Mouse (Mus musculus): ENCODE data around the gene Chst3. TPM values are rescaled to one million over a fixed set of nuclear protein-coding genes. Genes with fewer than 3 reads are reported as not detected.
"Not testable (repeated sequence)": the region's sequence is repeated elsewhere in the genome, so short reads cannot be mapped to it uniquely, and the experiment has no call there.

The Chst3 gene
- polyA plus RNA-seq, 1 experiment from 2014 or later, result 1.5 TPM

GRCm38 (mm10) chr10:60162973-60163255 is 56.1 kb downstream of the Chst3 start:
- DNase-seq (ENCODE audit: low spot score) (no peak), ATAC-seq (ENCODE audit: low FRiP score) (no peak)

GRCm38 (mm10) chr10:60162184-60162972 is 56.7 kb downstream of the Chst3 start:
- H3K4me1 ChIP-seq (replicated peaks; ENCODE audit: control insufficient read depth, insufficient read depth, low read length); H3K27me3 ChIP-seq (ENCODE audit: control insufficient read depth, insufficient read depth, low read length); H3K36me3 ChIP-seq (ENCODE audit: control insufficient read depth, insufficient read depth, low read length); H3K4me3 ChIP-seq (ENCODE audit: low read depth, low read length); H3K9me3 ChIP-seq (ENCODE audit: control insufficient read depth, low read length); H3K4me2 ChIP-seq (replicated peaks; ENCODE audit: low read depth, low read length); DNase-seq (ENCODE audit: low spot score); ATAC-seq (ENCODE audit: low FRiP score); H3K9ac ChIP-seq (ENCODE audit: low read depth, low read length); H3K27ac ChIP-seq (ENCODE audit: low read depth, low read length): not testable (repeated sequence)
- 76% methylated on average over 8 of the region's 8 CpGs for WGBS

More at GRCm38 (mm10) chr10:60162973-60163255, 56.1 kb downstream of the Chst3 start:
- Histone ChIP-seq H3K4me3 (ENCODE audit: low read depth, low read length) (no peak overlapping the region), H3K9me3 (ENCODE audit: control insufficient read depth, low read length) (no peaks in the 10 kb centered on the region), H3K36me3 (ENCODE audit: control insufficient read depth, insufficient read depth, low read length) (no peaks in the 10 kb centered on the region), H3K27ac (ENCODE audit: low read depth, low read length) (no peak overlapping the region), H3K4me1 (replicated peaks; ENCODE audit: control insufficient read depth, insufficient read depth, low read length) (no peaks in the 10 kb centered on the region), H3K4me2 (replicated peaks; ENCODE audit: low read depth, low read length) (no peak overlapping the region), H3K9ac (ENCODE audit: low read depth, low read length) (no peak overlapping the region), H3K27me3 (ENCODE audit: control insufficient read depth, insufficient read depth, low read length) (no peaks in the 10 kb centered on the region)
- 95% methylated on average over 6 of the region's 6 CpGs for WGBS

- WGBS, result 72% methylated on average over 3 of the region's 3 CpGs
- H3K9me3 ChIP-seq (ENCODE audit: control insufficient read depth, low read length); ATAC-seq (ENCODE audit: low FRiP score): not testable (repeated sequence)
Observed at GRCm38 (mm10) chr10:60161397-60161796, 57.7 kb downstream of the Chst3 start.

GRCm38 (mm10) chr10:60158144-60158543 is 60.9 kb downstream of the Chst3 start:
- H3K4me1 ChIP-seq (replicated peaks; ENCODE audit: control insufficient read depth, insufficient read depth, low read length), result no peaks in the 10 kb centered on the region
- no peaks in the 10 kb centered on the region for H3K27me3 ChIP-seq (ENCODE audit: control insufficient read depth, insufficient read depth, low read length)
- 90% methylated on average over 3 of the region's 3 CpGs for WGBS
- H3K9me3 ChIP-seq (ENCODE audit: control insufficient read depth, low read length), result no peaks in the 10 kb centered on the region
- no peak overlapping the region for H3K4me2 ChIP-seq (replicated peaks; ENCODE audit: low read depth, low read length)
- no peak for ATAC-seq (ENCODE audit: low FRiP score)
- H3K9ac ChIP-seq (ENCODE audit: low read depth, low read length), result no peak overlapping the region
- no peaks in the 10 kb centered on the region for H3K36me3 ChIP-seq (ENCODE audit: control insufficient read depth, insufficient read depth, low read length)
- DNase-seq (ENCODE audit: low spot score), result no peak
- H3K4me3 ChIP-seq (ENCODE audit: low read depth, low read length), result no peak overlapping the region
- no peak overlapping the region for H3K27ac ChIP-seq (ENCODE audit: low read depth, low read length)

More at GRCm38 (mm10) chr10:60161397-60161796, 57.7 kb downstream of the Chst3 start:
- H3K27me3 ChIP-seq (ENCODE audit: control insufficient read depth, insufficient read depth, low read length); H3K9ac ChIP-seq (ENCODE audit: low read depth, low read length); H3K4me1 ChIP-seq (replicated peaks; ENCODE audit: control insufficient read depth, insufficient read depth, low read length); H3K4me2 ChIP-seq (replicated peaks; ENCODE audit: low read depth, low read length); DNase-seq (ENCODE audit: low spot score); H3K36me3 ChIP-seq (ENCODE audit: control insufficient read depth, insufficient read depth, low read length); H3K4me3 ChIP-seq (ENCODE audit: low read depth, low read length); H3K27ac ChIP-seq (ENCODE audit: low read depth, low read length): not testable (repeated sequence)

GRCm38 (mm10) chr10:60156016-60156415 is 63.0 kb downstream of the Chst3 start:
- ATAC-seq (ENCODE audit: low FRiP score) (no peak), DNase-seq (ENCODE audit: low spot score) (no peak)
- no peak overlapping the region for H3K4me2 ChIP-seq (replicated peaks; ENCODE audit: low read depth, low read length)
- H3K4me3 ChIP-seq (ENCODE audit: low read depth, low read length), result no peak overlapping the region
- H3K9ac ChIP-seq (ENCODE audit: low read depth, low read length), result no peak overlapping the region
- H3K4me1 ChIP-seq (replicated peaks; ENCODE audit: control insufficient read depth, insufficient read depth, low read length), result no peaks in the 10 kb centered on the region
- no peaks in the 10 kb centered on the region for H3K9me3 ChIP-seq (ENCODE audit: control insufficient read depth, low read length)
- no peaks in the 10 kb centered on the region for H3K27me3 ChIP-seq (ENCODE audit: control insufficient read depth, insufficient read depth, low read length)
- no peaks in the 10 kb centered on the region for H3K36me3 ChIP-seq (ENCODE audit: control insufficient read depth, insufficient read depth, low read length)
- H3K27ac ChIP-seq (ENCODE audit: low read depth, low read length), result no peak overlapping the region

GRCm38 (mm10) chr10:60151107-60151663 is 67.9 kb downstream of the Chst3 start:
- ATAC-seq (ENCODE audit: low FRiP score) (no peak), DNase-seq (ENCODE audit: low spot score) (no peak)
- no peaks in the 10 kb centered on the region for H3K27me3 ChIP-seq (ENCODE audit: control insufficient read depth, insufficient read depth, low read length)
- H3K36me3 ChIP-seq (ENCODE audit: control insufficient read depth, insufficient read depth, low read length), result no peaks in the 10 kb centered on the region
- no peak overlapping the region for H3K9ac ChIP-seq (ENCODE audit: low read depth, low read length)
- no peak overlapping the region for H3K4me2 ChIP-seq (replicated peaks; ENCODE audit: low read depth, low read length)
- no peak overlapping the region for H3K4me3 ChIP-seq (ENCODE audit: low read depth, low read length)
- no peak overlapping the region for H3K27ac ChIP-seq (ENCODE audit: low read depth, low read length)
- no peaks in the 10 kb centered on the region for H3K4me1 ChIP-seq (replicated peaks; ENCODE audit: control insufficient read depth, insufficient read depth, low read length)
- WGBS, result 68% methylated on average over 6 of the region's 6 CpGs
- no peaks in the 10 kb centered on the region for H3K9me3 ChIP-seq (ENCODE audit: control insufficient read depth, low read length)

GRCm38 (mm10) chr10:60148087-60148486 is 71.0 kb downstream of the Chst3 start:
- no peak overlapping the region for H3K4me3 ChIP-seq (ENCODE audit: low read depth, low read length)
- no peaks in the 10 kb centered on the region for H3K4me1 ChIP-seq (replicated peaks; ENCODE audit: control insufficient read depth, insufficient read depth, low read length)
- DNase-seq (ENCODE audit: low spot score), result peak; percentile 92
- H3K9ac ChIP-seq (ENCODE audit: low read depth, low read length), result no peak overlapping the region
- H3K36me3 ChIP-seq (ENCODE audit: control insufficient read depth, insufficient read depth, low read length), result no peaks in the 10 kb centered on the region
- H3K9me3 ChIP-seq (ENCODE audit: control insufficient read depth, low read length), result no peaks in the 10 kb centered on the region
- 4% methylated on average over 5 of the region's 5 CpGs for WGBS
- H3K4me2 ChIP-seq (replicated peaks; ENCODE audit: low read depth, low read length), result no peak overlapping the region
- ATAC-seq (ENCODE audit: low FRiP score), result no peak
- H3K27me3 ChIP-seq (ENCODE audit: control insufficient read depth, insufficient read depth, low read length), result no peaks in the 10 kb centered on the region
- no peak overlapping the region for H3K27ac ChIP-seq (ENCODE audit: low read depth, low read length)

- not testable (repeated sequence) for ATAC-seq (ENCODE audit: low FRiP score); H3K9me3 ChIP-seq (ENCODE audit: control insufficient read depth, low read length); H3K4me1 ChIP-seq (replicated peaks; ENCODE audit: control insufficient read depth, insufficient read depth, low read length); H3K27ac ChIP-seq (ENCODE audit: low read depth, low read length); H3K36me3 ChIP-seq (ENCODE audit: control insufficient read depth, insufficient read depth, low read length); H3K9ac ChIP-seq (ENCODE audit: low read depth, low read length); DNase-seq (ENCODE audit: low spot score); H3K27me3 ChIP-seq (ENCODE audit: control insufficient read depth, insufficient read depth, low read length); H3K4me3 ChIP-seq (ENCODE audit: low read depth, low read length); H3K4me2 ChIP-seq (replicated peaks; ENCODE audit: low read depth, low read length)
- WGBS, result 70% methylated on average over 10 of the region's 10 CpGs
Observed at GRCm38 (mm10) chr10:60147510-60148047, 71.5 kb downstream of the Chst3 start.

- 87% methylated on average over 3 of the region's 3 CpGs for WGBS
- H3K27me3 ChIP-seq (ENCODE audit: control insufficient read depth, insufficient read depth, low read length), result no peaks in the 10 kb centered on the region
- H3K4me1 ChIP-seq (replicated peaks; ENCODE audit: control insufficient read depth, insufficient read depth, low read length), result no peaks in the 10 kb centered on the region
- H3K4me3 ChIP-seq (ENCODE audit: low read depth, low read length), result no peak overlapping the region
- H3K9me3 ChIP-seq (ENCODE audit: control insufficient read depth, low read length), result no peaks in the 10 kb centered on the region
- H3K36me3 ChIP-seq (ENCODE audit: control insufficient read depth, insufficient read depth, low read length), result no peaks in the 10 kb centered on the region
- no peak overlapping the region for H3K4me2 ChIP-seq (replicated peaks; ENCODE audit: low read depth, low read length)
- ATAC-seq (ENCODE audit: low FRiP score), result no peak
- H3K9ac ChIP-seq (ENCODE audit: low read depth, low read length), result no peak overlapping the region
- no peak overlapping the region for H3K27ac ChIP-seq (ENCODE audit: low read depth, low read length)
- DNase-seq (ENCODE audit: low spot score), result no peak
Observed at GRCm38 (mm10) chr10:60141656-60142160, 77.4 kb downstream of the Chst3 start.

Measured in hindbrain, embryonic 11.5 days (tissue).